Mouse (Mus musculus): ENCODE measurements at regions not wholly inside any gene's neighbourhood (a gene's known extent, or its start where the extent isn't known, plus 50 kb on each side); places are given as distances from the start of the nearest gene placed in this dataset.

DNA sequence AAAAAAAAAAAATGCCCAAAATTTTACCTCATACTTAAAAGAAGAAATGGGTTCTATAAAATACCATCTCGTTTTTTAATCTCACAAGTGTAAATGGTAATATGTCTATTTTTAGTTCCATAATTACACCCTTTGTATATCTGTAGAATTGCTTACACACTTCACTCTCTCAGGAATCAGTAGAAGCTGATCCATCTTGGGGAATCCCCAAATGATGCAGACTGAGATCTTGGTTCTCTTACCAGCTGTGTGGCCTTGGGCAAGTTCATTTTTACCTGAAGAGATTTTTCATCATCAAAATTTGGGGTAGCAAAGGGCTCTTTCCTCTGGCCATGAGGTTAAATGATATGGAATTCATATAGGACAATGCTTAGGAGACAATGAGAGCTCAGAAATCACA lies 69.8 kb upstream of the Gm9972 start:
- Histone ChIP-seq H3K79me2 (ENCODE audit: control insufficient read depth, insufficient read depth, low read length, poor library complexity) (no peaks in the 10 kb centered on the region), H3K36me3 (ENCODE audit: control insufficient read depth in 1 of 2, insufficient read depth in 2 of 2, low read length in 2 of 2) (no peaks in the 10 kb centered on the region), H3K4me3 (ENCODE audit: control insufficient read depth in 1 of 2, insufficient read depth in 1 of 2, low read depth in 2 of 2, low read length in 2 of 2) (no peak overlapping the region), H3K4me1 (ENCODE audit: control insufficient read depth in 1 of 2, insufficient read depth in 2 of 2, low read length in 2 of 2) (no peaks in the 10 kb centered on the region), H3K9me3 (replicated peaks; ENCODE audit: insufficient read depth, low read length) (no peaks in the 10 kb centered on the region), H3K27me3 (ENCODE audit: control insufficient read depth in 1 of 2, insufficient read depth in 2 of 2, low read length in 2 of 2) (no peaks in the 10 kb centered on the region), H3K9ac (ENCODE audit: control insufficient read depth, low read depth, low read length, poor library complexity, severe bottlenecking) (no peak overlapping the region), H3K27ac (ENCODE audit: control insufficient read depth, low read depth, low read length) (no peak overlapping the region)
- TF ChIP-seq MYC (IDR thresholded peaks at IDR 0.05; ENCODE audit: low read depth, low read length) (no peak), POLR2AphosphoS5 (IDR thresholded peaks at IDR 0.05; ENCODE audit: borderline replicate concordance, low read depth, low read length) (no peak), MAZ (IDR thresholded peaks at IDR 0.05; ENCODE audit: low read depth, low read length) (no peak), MAX (IDR thresholded peaks at IDR 0.05; ENCODE audit: low read length) (no peak), CHD2 (IDR thresholded peaks at IDR 0.05; ENCODE audit: low read length) (no peak), KAT2A (conservative IDR thresholded peaks at IDR 0.05; ENCODE audit: low read depth, low read length) (no peak), EP300 (IDR thresholded peaks at IDR 0.05; ENCODE audit: low read depth in 1 of 2, low read length in 2 of 2) (no peak), USF1 (IDR thresholded peaks at IDR 0.05; ENCODE audit: low read depth, low read length) (no peak), SMC3 (IDR thresholded peaks at IDR 0.05; ENCODE audit: low read depth, low read length) (no peak), ZKSCAN1 (IDR thresholded peaks at IDR 0.05; ENCODE audit: low read depth, low read length) (no peak), CHD1 (IDR thresholded peaks at IDR 0.05; ENCODE audit: low read depth, low read length) (no peak), GABPA (IDR thresholded peaks at IDR 0.05; ENCODE audit: low read depth, low read length) (no peak), E2F4 (IDR thresholded peaks at IDR 0.05; ENCODE audit: borderline replicate concordance, low read depth, low read length) (no peak)
- no peak for DNase-seq (ENCODE audit: low read depth, low spot score)

DNA sequence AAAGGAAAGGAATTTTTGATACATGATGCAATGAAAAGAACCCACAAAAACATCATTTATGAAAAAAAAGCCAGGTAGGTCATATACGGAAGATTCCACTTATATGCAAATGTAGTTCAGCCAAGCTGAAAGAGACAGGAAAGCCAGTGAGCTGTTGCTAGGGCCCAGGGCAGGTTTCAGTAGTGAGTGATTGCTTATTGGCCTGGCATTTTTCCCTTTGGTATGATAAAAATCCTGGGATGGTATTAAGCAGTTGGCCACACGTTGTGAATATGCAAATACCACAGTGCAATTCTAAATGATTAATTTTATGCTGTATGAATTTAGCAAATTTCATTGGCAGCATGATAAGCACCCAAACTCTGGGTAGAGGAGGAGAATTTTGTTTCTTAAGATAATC lies 57.3 kb upstream of the Gm9972 start:
- Histone ChIP-seq H3K4me1 (ENCODE audit: control insufficient read depth in 1 of 2, insufficient read depth in 2 of 2, low read length in 2 of 2) (no peaks in the 10 kb centered on the region), H3K27me3 (ENCODE audit: control insufficient read depth in 1 of 2, insufficient read depth in 2 of 2, low read length in 2 of 2) (no peaks in the 10 kb centered on the region), H3K9ac (ENCODE audit: control insufficient read depth, low read depth, low read length, poor library complexity, severe bottlenecking) (no peak overlapping the region), H3K4me3 (ENCODE audit: control insufficient read depth in 1 of 2, insufficient read depth in 1 of 2, low read depth in 2 of 2, low read length in 2 of 2) (no peak overlapping the region), H3K36me3 (ENCODE audit: control insufficient read depth in 1 of 2, insufficient read depth in 2 of 2, low read length in 2 of 2) (no peaks in the 10 kb centered on the region), H3K9me3 (replicated peaks; ENCODE audit: insufficient read depth, low read length) (no peaks in the 10 kb centered on the region), H3K27ac (ENCODE audit: control insufficient read depth, low read depth, low read length) (no peak overlapping the region), H3K79me2 (ENCODE audit: control insufficient read depth, insufficient read depth, low read length, poor library complexity) (no peaks in the 10 kb centered on the region)
- TF ChIP-seq E2F4 (IDR thresholded peaks at IDR 0.05; ENCODE audit: borderline replicate concordance, low read depth, low read length) (no peak), TAL1 (IDR thresholded peaks at IDR 0.05; ENCODE audit: low read length) (no peak), ZC3H11A (IDR thresholded peaks at IDR 0.05; ENCODE audit: low read depth, low read length) (no peak), MAFK (IDR thresholded peaks at IDR 0.05; ENCODE audit: borderline replicate concordance, low read depth, low read length) (no peak), ETS1 (IDR thresholded peaks at IDR 0.05; ENCODE audit: low read depth, low read length) (no peak), RCOR1 (IDR thresholded peaks at IDR 0.05; ENCODE audit: low read depth, low read length) (no peak), USF2 (IDR thresholded peaks at IDR 0.05; ENCODE audit: borderline replicate concordance in 1 of 2, insufficient read depth in 1 of 2, low read depth in 1 of 2, low read length in 2 of 2) (no peak), POLR2AphosphoS2 (IDR thresholded peaks at IDR 0.05; ENCODE audit: low read length) (no peak), RAD21 (IDR thresholded peaks at IDR 0.05; ENCODE audit: low read depth, low read length) (no peak), NRF1 (IDR thresholded peaks at IDR 0.05; ENCODE audit: insufficient read depth, low read depth, low read length, poor library complexity, severe bottlenecking) (no peak), SMC3 (IDR thresholded peaks at IDR 0.05; ENCODE audit: low read depth, low read length) (no peak), BHLHE40 (IDR thresholded peaks at IDR 0.05; ENCODE audit: borderline replicate concordance, low read depth, low read length) (no peak), GATA1 (IDR thresholded peaks at IDR 0.05; ENCODE audit: low read depth, low read length) (no peak), CHD1 (IDR thresholded peaks at IDR 0.05; ENCODE audit: low read depth, low read length) (no peak), CTCF (IDR thresholded peaks at IDR 0.05 in 2 of 3, conservative IDR thresholded peaks at IDR 0.05 in 1 of 3; ENCODE audit: control insufficient read depth in 1 of 3, insufficient read depth in 1 of 3, low read depth in 2 of 3, low read length in 3 of 3, poor library complexity in 1 of 3, severe bottlenecking in 1 of 3) (no peak)
- DNase-seq (ENCODE audit: low read depth, low spot score): no peak
